Mouse (Mus musculus): Measurements from ENCODE around the gene Cald1. TPM values are rescaled to one million over a fixed set of nuclear protein-coding genes. Genes with fewer than 3 reads are reported as not detected.

The Cald1 gene
- total and polyA plus RNA-seq, 2 experiments from 2014 or later: 20.7 to 40.5 TPM

GRCm38 (mm10) chr6:34782493-34782892 is 184.2 kb downstream of the Cald1 start:
- H3K36me3 ChIP-seq (ENCODE audit: insufficient read depth, low read length): peaks cover 5% of the 10 kb centered on the region; the same call in 1 of the 2 replicates
- TF ChIP-seq CTCF (IDR thresholded peaks at IDR 0.05): no peak
- H3K4me2 ChIP-seq (ENCODE audit: low read depth, low read length, poor library complexity, severe bottlenecking): no peak overlapping the region
- H3K9me3 ChIP-seq (ENCODE audit: low read length): no peaks in the 10 kb centered on the region
- no peak overlapping the region for H3K9ac ChIP-seq (replicated peaks; ENCODE audit: low read length, poor library complexity, severe bottlenecking)
- ATAC-seq (ENCODE audit: low FRiP score): no peak
- no peaks in the 10 kb centered on the region for H3K4me1 ChIP-seq (ENCODE audit: insufficient read depth, low read length)
- H3K27me3 ChIP-seq (ENCODE audit: insufficient read depth, low read length): no peaks in the 10 kb centered on the region
- H3K4me3 ChIP-seq (ENCODE audit: low read depth, low read length): no peak overlapping the region
- WGBS: 94% methylated on average over 1 of the region's 1 CpGs
- no peak overlapping the region for H3K27ac ChIP-seq (ENCODE audit: low read depth, low read length)
- no peak for DNase-seq (ENCODE audit: low spot score)

- Histone ChIP-seq H3K9ac (replicated peaks; ENCODE audit: low read length, poor library complexity, severe bottlenecking) (no peak overlapping the region), H3K4me1 (ENCODE audit: insufficient read depth, low read length) (no peaks in the 10 kb centered on the region), H3K9me3 (ENCODE audit: low read length) (no peaks in the 10 kb centered on the region), H3K4me2 (ENCODE audit: low read depth, low read length, poor library complexity, severe bottlenecking) (no peak overlapping the region), H3K27ac (ENCODE audit: low read depth, low read length) (no peak overlapping the region), H3K27me3 (ENCODE audit: insufficient read depth, low read length) (no peaks in the 10 kb centered on the region), H3K36me3 (ENCODE audit: insufficient read depth, low read length) (no peaks in the 10 kb centered on the region), H3K4me3 (ENCODE audit: low read depth, low read length) (no peak overlapping the region)
- DNase-seq (ENCODE audit: low spot score) (no peak), ATAC-seq (ENCODE audit: low FRiP score) (no peak)
- 84% methylated on average over 3 of the region's 3 CpGs for WGBS
- no peak for TF ChIP-seq CTCF (IDR thresholded peaks at IDR 0.05)
These were observed 198.6 kb downstream of the Cald1 start for GRCm38 (mm10) chr6:34796881-34797280.

GRCm38 (mm10) chr6:34797887-34798286 is 199.6 kb downstream of the Cald1 start:
- ATAC-seq (ENCODE audit: low FRiP score): no peak
- no peak for TF ChIP-seq CTCF (IDR thresholded peaks at IDR 0.05)
- Histone ChIP-seq H3K9me3 (ENCODE audit: low read length) (no peaks in the 10 kb centered on the region), H3K27me3 (ENCODE audit: insufficient read depth, low read length) (no peaks in the 10 kb centered on the region), H3K4me1 (ENCODE audit: insufficient read depth, low read length) (no peaks in the 10 kb centered on the region), H3K9ac (replicated peaks; ENCODE audit: low read length, poor library complexity, severe bottlenecking) (no peak overlapping the region), H3K4me2 (ENCODE audit: low read depth, low read length, poor library complexity, severe bottlenecking) (no peak overlapping the region), H3K4me3 (ENCODE audit: low read depth, low read length) (no peak overlapping the region), H3K36me3 (ENCODE audit: insufficient read depth, low read length) (no peaks in the 10 kb centered on the region), H3K27ac (ENCODE audit: low read depth, low read length) (no peak overlapping the region)
- no peak for DNase-seq (ENCODE audit: low spot score)
- 74% methylated on average over 3 of the region's 3 CpGs for WGBS

GRCm38 (mm10) chr6:34805582-34805981 is 207.3 kb downstream of the Cald1 start:
- no peak for TF ChIP-seq CTCF (IDR thresholded peaks at IDR 0.05)
- no peaks in the 10 kb centered on the region for H3K36me3 ChIP-seq (ENCODE audit: insufficient read depth, low read length)
- ATAC-seq (ENCODE audit: low FRiP score) (no peak), DNase-seq (ENCODE audit: low spot score) (no peak)
- H3K4me2 ChIP-seq (ENCODE audit: low read depth, low read length, poor library complexity, severe bottlenecking): no peak overlapping the region
- no peaks in the 10 kb centered on the region for H3K4me1 ChIP-seq (ENCODE audit: insufficient read depth, low read length)
- H3K27ac ChIP-seq (ENCODE audit: low read depth, low read length): no peak overlapping the region
- H3K27me3 ChIP-seq (ENCODE audit: insufficient read depth, low read length): no peaks in the 10 kb centered on the region
- H3K4me3 ChIP-seq (ENCODE audit: low read depth, low read length): no peak overlapping the region
- 80% methylated on average over 2 of the region's 2 CpGs for WGBS
- no peak overlapping the region for H3K9ac ChIP-seq (replicated peaks; ENCODE audit: low read length, poor library complexity, severe bottlenecking)
- no peaks in the 10 kb centered on the region for H3K9me3 ChIP-seq (ENCODE audit: low read length)

GRCm38 (mm10) chr6:34810651-34811050 is 212.4 kb downstream of the Cald1 start:
- no peaks in the 10 kb centered on the region for H3K9me3 ChIP-seq (ENCODE audit: low read length)
- no peak overlapping the region for H3K4me3 ChIP-seq (ENCODE audit: low read depth, low read length)
- WGBS: 90% methylated on average over 4 of the region's 4 CpGs
- H3K36me3 ChIP-seq (ENCODE audit: insufficient read depth, low read length): no peaks in the 10 kb centered on the region
- H3K27ac ChIP-seq (ENCODE audit: low read depth, low read length): no peak overlapping the region
- DNase-seq (ENCODE audit: low spot score) (no peak), ATAC-seq (ENCODE audit: low FRiP score) (no peak)
- no peak for TF ChIP-seq CTCF (IDR thresholded peaks at IDR 0.05)
- no peak overlapping the region for H3K9ac ChIP-seq (replicated peaks; ENCODE audit: low read length, poor library complexity, severe bottlenecking)
- H3K4me1 ChIP-seq (ENCODE audit: insufficient read depth, low read length): no peaks in the 10 kb centered on the region
- H3K4me2 ChIP-seq (ENCODE audit: low read depth, low read length, poor library complexity, severe bottlenecking): no peak overlapping the region
- H3K27me3 ChIP-seq (ENCODE audit: insufficient read depth, low read length): no peaks in the 10 kb centered on the region

GRCm38 (mm10) chr6:34824406-34824805 is 226.1 kb downstream of the Cald1 start:
- H3K27me3 ChIP-seq (ENCODE audit: insufficient read depth, low read length): no peaks in the 10 kb centered on the region
- H3K9me3 ChIP-seq (ENCODE audit: low read length): no peaks in the 10 kb centered on the region
- H3K4me1 ChIP-seq (ENCODE audit: insufficient read depth, low read length): no peaks in the 10 kb centered on the region
- H3K27ac ChIP-seq (ENCODE audit: low read depth, low read length): no peak overlapping the region
- no peak overlapping the region for H3K4me3 ChIP-seq (ENCODE audit: low read depth, low read length)
- no peak overlapping the region for H3K4me2 ChIP-seq (ENCODE audit: low read depth, low read length, poor library complexity, severe bottlenecking)
- DNase-seq (ENCODE audit: low spot score) (no peak), ATAC-seq (ENCODE audit: low FRiP score) (no peak)
- no peak overlapping the region for H3K9ac ChIP-seq (replicated peaks; ENCODE audit: low read length, poor library complexity, severe bottlenecking)
- H3K36me3 ChIP-seq (ENCODE audit: insufficient read depth, low read length): no peaks in the 10 kb centered on the region
- no peak for TF ChIP-seq CTCF (IDR thresholded peaks at IDR 0.05)

Other genes with a start within 250 kb of the Cald1 start
- gene Akr1b8, start 244.4 kb upstream of the Cald1 start, total RNA-seq (2014; rRNA removed): 0.38 and 1.4 TPM in 2 replicates
- gene Akr1b8, start 244.4 kb upstream of the Cald1 start, polyA plus RNA-seq (2015; fragmentation: Nextera tagmentation; extraction: Ambion mirVana): 2.0 and 2.2 TPM in 2 replicates
- 9.5 and 13.8 TPM in 2 replicates for gene Akr1b10, start 214.3 kb upstream of the Cald1 start, total RNA-seq (2014; rRNA removed)
- gene Akr1b10, start 214.3 kb upstream of the Cald1 start, polyA plus RNA-seq (2015; fragmentation: Nextera tagmentation; extraction: Ambion mirVana): 15.0 and 15.4 TPM in 2 replicates
- gene Akr1b7, start 186.2 kb upstream of the Cald1 start, total RNA-seq (2014; rRNA removed): not detected in 2 replicates
- 0.20 TPM in 1 of 2 replicates, not detected in the other for gene Akr1b7, start 186.2 kb upstream of the Cald1 start, polyA plus RNA-seq (2015; fragmentation: Nextera tagmentation; extraction: Ambion mirVana)
- gene Bpgm, start 122.3 kb upstream of the Cald1 start, total RNA-seq (2014; rRNA removed): 42.9 and 51.4 TPM in 2 replicates
- gene Bpgm, start 122.3 kb upstream of the Cald1 start, polyA plus RNA-seq (2015; fragmentation: Nextera tagmentation; extraction: Ambion mirVana): 80.6 and 86.0 TPM in 2 replicates
- gene Agbl3, start 181.9 kb downstream of the Cald1 start, total RNA-seq (2014; rRNA removed): 20.7 and 23.7 TPM in 2 replicates
- gene Agbl3, start 181.9 kb downstream of the Cald1 start, polyA plus RNA-seq (2015; fragmentation: Nextera tagmentation; extraction: Ambion mirVana): 23.3 and 25.0 TPM in 2 replicates

Measured in midbrain, postnatal 0 days (tissue).